Mouse (Mus musculus): Measurements from ENCODE around the gene Gpr132. TPM values are rescaled to one million over a fixed set of nuclear protein-coding genes. Genes with fewer than 3 reads are reported as not detected.

The Gpr132 gene
- polyA plus RNA-seq, 1 experiment, result 0.02 TPM

DNA sequence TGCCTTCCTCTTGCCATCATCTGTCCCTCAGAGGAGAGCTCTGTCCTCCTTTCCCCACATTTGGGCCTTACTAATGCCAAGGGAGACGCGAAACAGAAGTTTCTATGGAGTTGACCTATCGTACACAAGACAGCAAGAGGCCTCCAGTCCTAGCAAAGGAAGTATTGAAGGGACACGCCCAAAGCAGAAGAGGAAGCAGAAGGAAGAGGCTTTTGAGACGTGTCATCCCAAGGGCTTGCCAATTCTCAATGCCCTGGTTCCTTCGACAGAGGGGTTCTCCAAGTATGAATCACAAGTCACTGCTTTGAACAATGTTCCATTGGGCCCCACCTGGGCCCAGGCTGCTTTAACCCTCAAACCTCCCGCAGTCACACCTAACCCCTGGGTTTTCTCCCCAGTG, 3.2 kb downstream of the Gpr132 start:
- no peaks in the 10 kb centered on the region for H3K36me3 ChIP-seq (ENCODE audit: control insufficient read depth, insufficient read depth)
- H3K4me2 ChIP-seq (ENCODE audit: low read depth), result no peak overlapping the region
- no peak overlapping the region for H3ac ChIP-seq (ENCODE audit: control insufficient read depth, insufficient read length)
- H3K27me3 ChIP-seq (ENCODE audit: control insufficient read depth, insufficient read depth, insufficient read length), result no peaks in the 10 kb centered on the region
- TF ChIP-seq MAX (IDR thresholded peaks at IDR 0.05; ENCODE audit: low read depth) (no peak), REST (IDR thresholded peaks at IDR 0.05; ENCODE audit: insufficient read depth, insufficient read length) (no peak), POLR2AphosphoS2 (IDR thresholded peaks at IDR 0.05; ENCODE audit: insufficient read length, low read depth) (no peak), CEBPB (IDR thresholded peaks at IDR 0.05; ENCODE audit: insufficient read depth, poor library complexity, severe bottlenecking) (no peak), TCF12 (IDR thresholded peaks at IDR 0.05; ENCODE audit: insufficient read depth, poor library complexity, severe bottlenecking) (no peak), USF1 (IDR thresholded peaks at IDR 0.05; ENCODE audit: low read depth) (no peak), MYOD1 (IDR thresholded peaks at IDR 0.05; ENCODE audit: control insufficient read depth in 1 of 3, insufficient read length in 2 of 3, low read depth in 2 of 3) (no peak), TCF3 (IDR thresholded peaks at IDR 0.05; ENCODE audit: insufficient read length, low read depth) (no peak), MYOG (IDR thresholded peaks at IDR 0.05; ENCODE audit: control insufficient read depth in 1 of 3, insufficient read depth in 1 of 3, insufficient read length in 2 of 3, low read depth in 2 of 3) (no peak), SRF (IDR thresholded peaks at IDR 0.05; ENCODE audit: control insufficient read depth, insufficient read length, low read depth) (no peak), E2F4 (IDR thresholded peaks at IDR 0.05; ENCODE audit: insufficient read depth) (no peak)
- H3K79me2 ChIP-seq (ENCODE audit: control insufficient read depth, insufficient read depth), result no peaks in the 10 kb centered on the region
- H3K4me3 ChIP-seq, result no peak overlapping the region

DNA sequence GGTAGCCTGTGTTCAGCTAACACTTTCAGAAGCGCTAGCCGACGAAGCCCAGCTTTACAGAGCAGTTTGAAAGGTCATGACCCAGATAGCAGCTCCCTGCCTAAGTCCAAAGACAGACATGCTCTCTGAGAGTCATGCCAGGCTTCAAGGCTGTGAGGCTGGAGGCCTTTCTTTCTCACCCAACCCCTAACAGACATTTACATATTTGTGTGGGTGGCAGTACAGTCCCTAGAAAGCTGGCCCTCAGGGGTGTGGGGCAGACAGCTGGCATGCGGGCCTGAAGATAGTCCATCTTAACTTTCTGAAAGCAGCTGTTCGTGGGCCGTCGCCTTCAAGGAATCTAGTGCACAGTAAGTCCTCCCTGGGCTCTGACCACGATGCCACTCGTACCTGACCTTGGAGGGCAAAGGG, 6.1 kb downstream of the Gpr132 start:
- H3K79me2 ChIP-seq (ENCODE audit: control insufficient read depth, insufficient read depth), result no peaks in the 10 kb centered on the region
- no peak overlapping the region for H3K4me3 ChIP-seq
- H3K4me2 ChIP-seq (ENCODE audit: low read depth), result peak overlapping the region; percentile 5
- TF ChIP-seq MYOG (IDR thresholded peaks at IDR 0.05; ENCODE audit: control insufficient read depth in 1 of 3, insufficient read depth in 1 of 3, insufficient read length in 2 of 3, low read depth in 2 of 3), result peak; percentile 93 to 98 (median 97)
- TF ChIP-seq TCF12 (IDR thresholded peaks at IDR 0.05; ENCODE audit: insufficient read depth, poor library complexity, severe bottlenecking), result peak; percentile 98
- no peak for TF ChIP-seq POLR2A (IDR thresholded peaks at IDR 0.05; ENCODE audit: insufficient read length, low read depth)
- TF ChIP-seq MYOD1 (IDR thresholded peaks at IDR 0.05; ENCODE audit: control insufficient read depth in 1 of 3, insufficient read length in 2 of 3, low read depth in 2 of 3), result peak; percentile 70 to 97 (median 96)
- no peak for TF ChIP-seq USF1 (IDR thresholded peaks at IDR 0.05; ENCODE audit: low read depth)
- TF ChIP-seq SRF (IDR thresholded peaks at IDR 0.05; ENCODE audit: control insufficient read depth, insufficient read length, low read depth), result no peak
- TF ChIP-seq POLR2AphosphoS2 (IDR thresholded peaks at IDR 0.05; ENCODE audit: insufficient read length, low read depth), result no peak
- no peak for TF ChIP-seq REST (IDR thresholded peaks at IDR 0.05; ENCODE audit: insufficient read depth, insufficient read length)
- no peak for TF ChIP-seq CEBPB (IDR thresholded peaks at IDR 0.05; ENCODE audit: insufficient read depth, poor library complexity, severe bottlenecking)
- TF ChIP-seq TCF3 (IDR thresholded peaks at IDR 0.05; ENCODE audit: insufficient read length, low read depth), result peak; percentile 85
- no peak for TF ChIP-seq MAX (IDR thresholded peaks at IDR 0.05; ENCODE audit: low read depth)
- TF ChIP-seq E2F4 (IDR thresholded peaks at IDR 0.05; ENCODE audit: insufficient read depth), result no peak
- H3ac ChIP-seq (ENCODE audit: control insufficient read depth, insufficient read length), result no peak overlapping the region
- no peaks in the 10 kb centered on the region for H3K27me3 ChIP-seq (ENCODE audit: control insufficient read depth, insufficient read depth, insufficient read length)
- no peaks in the 10 kb centered on the region for H3K36me3 ChIP-seq (ENCODE audit: control insufficient read depth, insufficient read depth)

DNA sequence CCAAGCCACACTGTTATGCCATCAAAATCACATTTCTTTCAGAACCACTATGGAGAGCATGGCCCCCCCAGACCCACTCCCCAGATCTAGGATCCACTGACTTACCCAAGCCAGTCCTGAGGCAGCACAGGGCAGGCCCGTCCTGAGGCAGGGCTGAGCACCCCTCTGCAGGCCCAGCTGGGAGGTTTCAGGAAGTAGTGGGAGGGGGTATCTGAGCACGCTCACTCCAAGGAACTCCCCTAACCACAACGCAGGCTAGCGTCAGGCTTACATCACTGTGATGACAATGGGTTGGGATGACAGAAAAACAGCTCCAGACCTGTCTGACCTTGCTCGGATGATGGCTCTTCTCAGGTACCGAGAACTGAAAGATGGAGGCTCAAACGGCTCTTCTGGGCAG, 7.3 kb downstream of the Gpr132 start:
- Histone ChIP-seq H3ac (ENCODE audit: control insufficient read depth, insufficient read length) (no peak overlapping the region), H3K79me2 (ENCODE audit: control insufficient read depth, insufficient read depth) (no peaks in the 10 kb centered on the region), H3K27me3 (ENCODE audit: control insufficient read depth, insufficient read depth, insufficient read length) (no peaks in the 10 kb centered on the region), H3K4me2 (ENCODE audit: low read depth) (no peak overlapping the region), H3K4me3 (no peak overlapping the region), H3K36me3 (ENCODE audit: control insufficient read depth, insufficient read depth) (no peaks in the 10 kb centered on the region)
- TF ChIP-seq POLR2AphosphoS2 (IDR thresholded peaks at IDR 0.05; ENCODE audit: insufficient read length, low read depth), result no peak
- TF ChIP-seq TCF12 (IDR thresholded peaks at IDR 0.05; ENCODE audit: insufficient read depth, poor library complexity, severe bottlenecking), result no peak

DNA sequence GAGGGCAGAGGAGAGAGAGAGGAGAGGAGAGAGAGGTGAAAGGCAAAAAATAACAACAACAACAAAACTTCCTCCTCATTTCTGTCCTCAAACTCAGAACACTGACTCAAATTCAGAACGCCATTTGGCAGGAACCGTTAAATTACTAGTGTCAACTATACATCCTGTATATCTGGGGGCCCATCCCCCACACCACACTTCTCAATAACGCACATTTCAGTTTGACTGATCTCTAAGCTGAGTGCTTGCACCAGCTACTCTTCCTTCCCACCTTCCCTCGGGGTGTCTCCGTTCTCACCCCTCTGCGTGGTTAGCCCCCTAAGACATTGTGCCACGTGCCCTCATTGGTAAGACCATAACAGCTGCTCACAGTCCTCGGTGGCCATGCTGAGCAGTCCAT, 8.1 kb downstream of the Gpr132 start:
- Histone ChIP-seq H3K27me3 (ENCODE audit: control insufficient read depth, insufficient read depth, insufficient read length) (no peaks in the 10 kb centered on the region), H3ac (ENCODE audit: control insufficient read depth, insufficient read length) (no peak overlapping the region), H3K4me3 (no peak overlapping the region), H3K4me2 (ENCODE audit: low read depth) (no peak overlapping the region), H3K36me3 (ENCODE audit: control insufficient read depth, insufficient read depth) (no peaks in the 10 kb centered on the region), H3K79me2 (ENCODE audit: control insufficient read depth, insufficient read depth) (no peaks in the 10 kb centered on the region)
- no peak for TF ChIP-seq MAX (IDR thresholded peaks at IDR 0.05; ENCODE audit: low read depth)
- TF ChIP-seq MYOD1 (IDR thresholded peaks at IDR 0.05; ENCODE audit: control insufficient read depth in 1 of 3, insufficient read length in 2 of 3, low read depth in 2 of 3), result peak in 2 of 3 experiments; percentile 24 to 30
- TF ChIP-seq TCF12 (IDR thresholded peaks at IDR 0.05; ENCODE audit: insufficient read depth, poor library complexity, severe bottlenecking), result no peak

DNA sequence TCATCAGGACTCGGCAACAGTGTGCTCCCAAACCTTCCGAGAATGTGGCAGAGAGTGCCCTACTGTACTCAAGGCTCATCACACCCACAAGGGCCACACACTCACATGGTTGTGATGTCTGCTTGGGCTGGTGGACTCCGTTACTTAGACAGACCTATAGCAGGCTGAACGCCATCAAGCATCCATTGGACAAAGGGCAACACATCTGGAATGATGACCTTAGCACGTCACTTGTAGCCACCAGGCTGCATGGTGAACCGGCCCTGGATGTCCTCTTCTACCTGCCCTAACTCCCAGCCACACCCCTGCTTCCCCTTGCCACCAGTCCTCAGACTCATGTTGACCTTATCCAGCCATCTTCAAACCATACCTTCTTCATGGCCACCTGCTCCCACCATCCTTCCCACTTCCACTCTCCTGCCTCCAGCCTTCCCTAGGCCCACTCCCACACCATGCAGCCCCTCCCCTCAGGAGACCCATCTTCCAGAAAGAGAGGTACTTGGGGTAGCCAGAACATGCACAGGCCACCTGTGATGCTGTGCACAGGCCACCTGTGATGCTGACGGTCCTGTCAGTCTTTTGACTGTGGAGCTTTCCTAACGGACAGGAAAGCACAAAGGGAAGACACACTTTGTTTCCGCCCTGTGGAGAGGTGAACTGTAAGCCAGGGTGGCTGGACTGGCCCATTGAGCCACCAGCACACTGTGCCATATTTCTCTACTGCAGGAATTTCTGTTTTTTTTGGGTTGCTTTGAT, 9.3 kb downstream of the Gpr132 start:
- Histone ChIP-seq H3K79me2 (ENCODE audit: control insufficient read depth, insufficient read depth) (no peaks in the 10 kb centered on the region), H3ac (ENCODE audit: control insufficient read depth, insufficient read length) (no peak overlapping the region), H3K4me3 (no peak overlapping the region), H3K4me2 (ENCODE audit: low read depth) (no peak overlapping the region), H3K27me3 (ENCODE audit: control insufficient read depth, insufficient read depth, insufficient read length) (no peaks in the 10 kb centered on the region), H3K36me3 (ENCODE audit: control insufficient read depth, insufficient read depth) (no peaks in the 10 kb centered on the region)
- no peak for TF ChIP-seq POLR2AphosphoS2 (IDR thresholded peaks at IDR 0.05; ENCODE audit: insufficient read length, low read depth)
- no peak for TF ChIP-seq MYOG (IDR thresholded peaks at IDR 0.05; ENCODE audit: control insufficient read depth in 1 of 3, insufficient read depth in 1 of 3, insufficient read length in 2 of 3, low read depth in 2 of 3)

All from myocyte (in vitro differentiated cells).